ENCODE assay signal across 13 mouse cellular contexts in genomic region chr5:35129208-35129607, GRCm38 (mm10). TPM values are rescaled to one million over a fixed set of nuclear protein-coding genes. Genes with fewer than 3 reads are reported as not detected.
DNase-seq lines count a peak whose midpoint lies in the region; ATAC-seq and TF ChIP-seq lines count a peak whose summit lies in the region.
"Had no signal": no experiment of that assay in that cellular context is flagged by ENCODE, and none has a peak within 500 bp of the region (broad histone marks: within the 10 kb centered on the region; RNA-seq: fewer than 3 reads in every experiment).

No protein-coding gene starts in this region.

- WGBS in forebrain, postnatal 0 days, result 50% methylated on average over 16 of the region's 16 CpGs

- H3K4me3 ChIP-seq in forebrain, postnatal 0 days (ENCODE audit: low read depth, low read length), result no peak overlapping the region
- H3K4me3 ChIP-seq: embryonic facial prominence, embryonic 12.5 days; kidney, embryonic 15.5 days; lung, embryonic 15.5 days; neural tube, embryonic 12.5 days had no signal

- no peaks in the 10 kb centered on the region for H3K36me3 ChIP-seq in forebrain, postnatal 0 days (ENCODE audit: insufficient read depth)
- H3K36me3 ChIP-seq: embryonic facial prominence, embryonic 12.5 days; kidney, embryonic 15.5 days; lung, embryonic 15.5 days; neural tube, embryonic 12.5 days had no signal

- ATAC-seq in frontal cortex, adult (ENCODE audit: low TSS enrichment), result peak; percentile 80
- ATAC-seq in forebrain, postnatal 0 days, result peak; percentile 89
- ATAC-seq: CD4-positive, CD25-positive, alpha-beta regulatory T cell, adult 4 months had no signal

- H3K4me2 ChIP-seq in forebrain, postnatal 0 days (ENCODE audit: low read depth), result no peak overlapping the region
- H3K4me2 ChIP-seq: embryonic facial prominence, embryonic 12.5 days; kidney, embryonic 15.5 days; lung, embryonic 15.5 days; neural tube, embryonic 12.5 days had no signal

- no peaks in the 10 kb centered on the region for H3K27me3 ChIP-seq in forebrain, postnatal 0 days (ENCODE audit: insufficient read depth, low read length)
- H3K27me3 ChIP-seq: embryonic facial prominence, embryonic 12.5 days; kidney, embryonic 15.5 days; lung, embryonic 15.5 days; neural tube, embryonic 12.5 days had no signal

- no peaks in the 10 kb centered on the region; the same call in 1 of the 2 replicates for H3K4me1 ChIP-seq in forebrain, postnatal 0 days (ENCODE audit: insufficient read depth)
- H3K4me1 ChIP-seq: embryonic facial prominence, embryonic 12.5 days; kidney, embryonic 15.5 days; neural tube, embryonic 12.5 days had no signal

- peak; percentile 25; the same call in 1 of the 2 replicates for TF ChIP-seq CTCF in forebrain, postnatal 0 days (IDR thresholded peaks at IDR 0.05; ENCODE audit: low read depth)

- no peaks in the 10 kb centered on the region for H3K9me3 ChIP-seq in forebrain, postnatal 0 days (ENCODE audit: low read length)
- H3K9me3 ChIP-seq: embryonic facial prominence, embryonic 12.5 days; kidney, embryonic 15.5 days; lung, embryonic 15.5 days; neural tube, embryonic 12.5 days had no signal

- H3K27ac ChIP-seq in forebrain, postnatal 0 days (ENCODE audit: low read depth, low read length), result peak overlapping the region; percentile 64
- H3K27ac ChIP-seq: embryonic facial prominence, embryonic 12.5 days; kidney, embryonic 15.5 days; lung, embryonic 15.5 days; neural tube, embryonic 12.5 days had no signal

- H3K9ac ChIP-seq in forebrain, postnatal 0 days, result no peak overlapping the region
- H3K9ac ChIP-seq: embryonic facial prominence, embryonic 12.5 days; kidney, embryonic 15.5 days; lung, embryonic 15.5 days; neural tube, embryonic 12.5 days had no signal

- no peak for DNase-seq in frontal cortex, postnatal 25 days (ENCODE audit: low spot score in 2 of 2)
- peak; percentile 83 for DNase-seq in forebrain, postnatal 0 days
- DNase-seq in layer of hippocampus, postnatal 36 days, result peak; percentile 76 to 78
- DNase-seq in right cerebral cortex, postnatal 14 days, result peak; percentile 55
- no peak for DNase-seq in retina, embryonic 14.5 days (ENCODE audit: low spot score)
- no peak for DNase-seq in thymus, postnatal 36 days
- DNase-seq: midbrain, embryonic 14.5 days had no signal

RNA-seq across cellular contexts. Expression of gene Lrpap1, which starts 23.6 kb away (rescaled TPM):
- total RNA-seq in forebrain, postnatal 0 days (2014; rRNA removed), result 96.6 and 99.3 TPM in 2 replicates
- polyA plus RNA-seq in forebrain, postnatal 0 days (2015; fragmentation: Nextera tagmentation; extraction: Ambion mirVana), result 137 and 150 TPM in 2 replicates
- 100 to 1,000 TPM; 150 to 152 TPM for total RNA-seq in layer of hippocampus, postnatal 36 days (2021)

Comparison
In these comparisons a context has a peak if more than half of its experiments do, and no peak if none do; other contexts are left out.
1. DNase-seq: peak in forebrain, postnatal 0 days (single experiment), layer of hippocampus, postnatal 36 days (2 of 2) and right cerebral cortex, postnatal 14 days (single experiment); none in frontal cortex, postnatal 25 days (0 of 2), retina, embryonic 14.5 days (single experiment) and thymus, postnatal 36 days (0 of 2).